Mouse (Mus musculus) kidney, adult 10 weeks (tissue): Measurements from ENCODE around the gene Gm28891. TPM values are rescaled to one million over a fixed set of nuclear protein-coding genes. Genes with fewer than 3 reads are reported as not detected.

ENCODE experiments used
- polyA plus RNA-seq: library from polyadenylated mRNA; stranded (reverse); fragments of 350-450 nt; fragmentation: Illumina TruSeq; extraction: RNeasy Lipid Tissue Mini Kit (QIAGEN cat#74804); gene quantifications from one replicate; pipeline ENCODE4 v1.2.3, GENCODE M21; 2014; ENCODE audit warnings: low read depth, low replicate concordance

Gene Gm28891
- not detected for polyA plus RNA-seq

GRCm38 (mm10) chrY:60240902-60241301 lies at the start of gene Gm28891:
TSS of gene Gm28891 (plus strand) at chrY:60241202.

